Mouse (Mus musculus): ENCODE measurements around the gene Sgtb. TPM values are rescaled to one million over a fixed set of nuclear protein-coding genes. Genes with fewer than 3 reads are reported as not detected.

Gene Sgtb
- polyA plus RNA-seq, 1 experiment, result 1.1 TPM

GRCm38 (mm10) chr13:104113782-104114181, 4.2 kb downstream of the Sgtb start:
- Histone ChIP-seq H3K4me3 (replicated peaks; ENCODE audit: control insufficient read depth, low read depth, low read length) (no peak overlapping the region), H3K4me1 (ENCODE audit: control insufficient read depth, insufficient read depth, low read length) (no peaks in the 10 kb centered on the region), H3K27ac (ENCODE audit: control insufficient read depth, insufficient read depth, low read depth, low read length, poor library complexity) (no peak overlapping the region)
- no peak for TF ChIP-seq POLR2A (IDR thresholded peaks at IDR 0.05; ENCODE audit: borderline replicate concordance, control insufficient read depth, low read depth, low read length)
- TF ChIP-seq CTCF (IDR thresholded peaks at IDR 0.05; ENCODE audit: control insufficient read depth, insufficient read depth, low read length), result no peak
- 78% methylated on average over 4 of the region's 4 CpGs for WGBS

- 84% methylated on average over 2 of the region's 2 CpGs for WGBS
- no peak for TF ChIP-seq CTCF (IDR thresholded peaks at IDR 0.05; ENCODE audit: control insufficient read depth, insufficient read depth, low read length)
- no peak for TF ChIP-seq POLR2A (IDR thresholded peaks at IDR 0.05; ENCODE audit: borderline replicate concordance, control insufficient read depth, low read depth, low read length)
- Histone ChIP-seq H3K4me1 (ENCODE audit: control insufficient read depth, insufficient read depth, low read length) (no peaks in the 10 kb centered on the region), H3K27ac (ENCODE audit: control insufficient read depth, insufficient read depth, low read depth, low read length, poor library complexity) (no peak overlapping the region), H3K4me3 (replicated peaks; ENCODE audit: control insufficient read depth, low read depth, low read length) (no peak overlapping the region)
Measured at GRCm38 (mm10) chr13:104114827-104115226, 5.3 kb downstream of the Sgtb start.

GRCm38 (mm10) chr13:104122078-104122840, 12.7 kb downstream of the Sgtb start:
- TF ChIP-seq POLR2A (IDR thresholded peaks at IDR 0.05; ENCODE audit: borderline replicate concordance, control insufficient read depth, low read depth, low read length), result no peak
- no peak for TF ChIP-seq CTCF (IDR thresholded peaks at IDR 0.05; ENCODE audit: control insufficient read depth, insufficient read depth, low read length)
- 78% methylated on average over 17 of the region's 17 CpGs for WGBS

GRCm38 (mm10) chr13:104123662-104124381, 14.3 kb downstream of the Sgtb start:
- no peaks in the 10 kb centered on the region for H3K4me1 ChIP-seq (ENCODE audit: control insufficient read depth, insufficient read depth, low read length)
- WGBS, result 84% methylated on average over 20 of the region's 20 CpGs
- TF ChIP-seq CTCF (IDR thresholded peaks at IDR 0.05; ENCODE audit: control insufficient read depth, insufficient read depth, low read length) (no peak), POLR2A (IDR thresholded peaks at IDR 0.05; ENCODE audit: borderline replicate concordance, control insufficient read depth, low read depth, low read length) (no peak)
- no peak overlapping the region for H3K27ac ChIP-seq (ENCODE audit: control insufficient read depth, insufficient read depth, low read depth, low read length, poor library complexity)
- no peak overlapping the region for H3K4me3 ChIP-seq (replicated peaks; ENCODE audit: control insufficient read depth, low read depth, low read length)

More at GRCm38 (mm10) chr13:104122078-104122840, 12.7 kb downstream of the Sgtb start:
- Histone ChIP-seq H3K4me3 (replicated peaks; ENCODE audit: control insufficient read depth, low read depth, low read length) (no peak overlapping the region), H3K27ac (ENCODE audit: control insufficient read depth, insufficient read depth, low read depth, low read length, poor library complexity) (no peak overlapping the region), H3K4me1 (ENCODE audit: control insufficient read depth, insufficient read depth, low read length) (no peaks in the 10 kb centered on the region)

- TF ChIP-seq CTCF (IDR thresholded peaks at IDR 0.05; ENCODE audit: control insufficient read depth, insufficient read depth, low read length) (no peak), POLR2A (IDR thresholded peaks at IDR 0.05; ENCODE audit: borderline replicate concordance, control insufficient read depth, low read depth, low read length) (no peak)
- WGBS, result 73% methylated on average over 2 of the region's 2 CpGs
Measured at GRCm38 (mm10) chr13:104132561-104132960, 23.0 kb downstream of the Sgtb start.

GRCm38 (mm10) chr13:104134510-104135085, 25.1 kb downstream of the Sgtb start:
- Histone ChIP-seq H3K27ac (ENCODE audit: control insufficient read depth, insufficient read depth, low read depth, low read length, poor library complexity) (no peak overlapping the region), H3K4me3 (replicated peaks; ENCODE audit: control insufficient read depth, low read depth, low read length) (no peak overlapping the region), H3K4me1 (ENCODE audit: control insufficient read depth, insufficient read depth, low read length) (no peaks in the 10 kb centered on the region)
- whole genome bisulfite sequencing, result 88% methylated on average over 4 of the region's 4 CpGs
- TF ChIP-seq POLR2A (IDR thresholded peaks at IDR 0.05; ENCODE audit: borderline replicate concordance, control insufficient read depth, low read depth, low read length) (no peak), CTCF (IDR thresholded peaks at IDR 0.05; ENCODE audit: control insufficient read depth, insufficient read depth, low read length) (no peak)

More at GRCm38 (mm10) chr13:104132561-104132960, 23.0 kb downstream of the Sgtb start:
- Histone ChIP-seq H3K4me1 (ENCODE audit: control insufficient read depth, insufficient read depth, low read length) (no peaks in the 10 kb centered on the region), H3K27ac (ENCODE audit: control insufficient read depth, insufficient read depth, low read depth, low read length, poor library complexity) (no peak overlapping the region), H3K4me3 (replicated peaks; ENCODE audit: control insufficient read depth, low read depth, low read length) (no peak overlapping the region)

- no peak overlapping the region for H3K27ac ChIP-seq (ENCODE audit: control insufficient read depth, insufficient read depth, low read depth, low read length, poor library complexity)
- no peaks in the 10 kb centered on the region for H3K4me1 ChIP-seq (ENCODE audit: control insufficient read depth, insufficient read depth, low read length)
- TF ChIP-seq CTCF (IDR thresholded peaks at IDR 0.05; ENCODE audit: control insufficient read depth, insufficient read depth, low read length) (peak; percentile 92), POLR2A (IDR thresholded peaks at IDR 0.05; ENCODE audit: borderline replicate concordance, control insufficient read depth, low read depth, low read length) (no peak)
- peak overlapping the region; percentile 43 for H3K4me3 ChIP-seq (replicated peaks; ENCODE audit: control insufficient read depth, low read depth, low read length)
- 20% methylated on average over 13 of the region's 13 CpGs for WGBS
Measured at GRCm38 (mm10) chr13:104139369-104140209, 30.0 kb downstream of the Sgtb start.
